Mouse (Mus musculus): Measurements from ENCODE around the gene Scaf4. TPM values are rescaled to one million over a fixed set of nuclear protein-coding genes. Genes with fewer than 3 reads are reported as not detected.

Scaf4 gene
- polyA plus RNA-seq, 1 experiment from 2014 or later, result 24.5 TPM

GRCm38 (mm10) chr16:90176472-90176871 lies 107.8 kb downstream of the Scaf4 start:
- 59% methylated on average over 10 of the region's 10 CpGs for WGBS
- Histone ChIP-seq H3K27ac (replicated peaks; ENCODE audit: low read depth, low read length) (no peak overlapping the region), H3K9ac (replicated peaks; ENCODE audit: low read length) (no peak overlapping the region), H3K4me2 (ENCODE audit: low read depth, low read length) (no peak overlapping the region), H3K4me1 (ENCODE audit: control insufficient read depth, insufficient read depth, low read length) (no peaks in the 10 kb centered on the region), H3K9me3 (replicated peaks; ENCODE audit: control insufficient read depth, low read length) (no peaks in the 10 kb centered on the region), H3K27me3 (ENCODE audit: control insufficient read depth, insufficient read depth, low read length) (no peaks in the 10 kb centered on the region), H3K36me3 (replicated peaks; ENCODE audit: control insufficient read depth, insufficient read depth, low read depth, low read length) (no peaks in the 10 kb centered on the region), H3K4me3 (ENCODE audit: low read depth, low read length) (no peak overlapping the region)
- ATAC-seq (replicated peaks; ENCODE audit: insufficient number of reproducible peaks, low FRiP score, low TSS enrichment, low read depth) (no peak), DNase-seq (ENCODE audit: low spot score) (peak; percentile 17)

Other genes with a start within 250 kb of the Scaf4 start
- 31.2 and 33.8 TPM in 2 replicates for gene Tiam1, start 140.7 kb downstream of the Scaf4 start, polyA plus RNA-seq (2014; fragmentation: Nextera tagmentation; extraction: Ambion mirVana)
- gene Sod1, start 63.7 kb downstream of the Scaf4 start, polyA plus RNA-seq (2014; fragmentation: Nextera tagmentation; extraction: Ambion mirVana), result 1,220 and 1,273 TPM in 2 replicates
- gene Hunk, start 101.5 kb upstream of the Scaf4 start, polyA plus RNA-seq (2014; fragmentation: Nextera tagmentation; extraction: Ambion mirVana), result 14.5 and 15.8 TPM in 2 replicates

Data from embryonic facial prominence, embryonic 11.5 days (tissue).